Mouse (Mus musculus) midbrain, embryonic 15.5 days (tissue): ENCODE measurements around the gene Hs3st3a1. TPM values are rescaled to one million over a fixed set of nuclear protein-coding genes. Genes with fewer than 3 reads are reported as not detected.
A peak's percentile ranks its signal among the peaks of the same experiment; 100 is the strongest.

ENCODE experiments used
- ATAC-seq: fragments of 200-750 bp; cut with Nextera tagmentation; replicated peaks from 2 replicates; pipeline ENCODE4 v1.8.0; 2017; ENCODE audit warnings: moderate TSS enrichment
- H3K27ac ChIP-seq: fragments of 300-500 bp; sonication (generic); 2 replicates; pipeline ENCODE4 v1.5.1; 2015; ENCODE audit warnings: mild to moderate bottlenecking, inconsistent platforms
- H3K27me3 ChIP-seq: fragments of 300-500 bp; sonication (generic); replicated peaks from 2 replicates; pipeline ENCODE4 v1.6.1; 2015; ENCODE audit warnings: inconsistent platforms
- H3K36me3 ChIP-seq: fragments of 300-500 bp; sonication (generic); replicated peaks from 2 replicates; pipeline ENCODE4 v1.6.1; 2015; ENCODE audit warnings: inconsistent platforms
- H3K4me1 ChIP-seq: fragments of 300-500 bp; sonication (generic); 2 replicates; pipeline ENCODE4 v1.6.1; 2015; ENCODE audit warnings: inconsistent platforms
- H3K4me2 ChIP-seq: fragments of 300-500 bp; sonication (generic); 2 replicates; pipeline ENCODE4 v1.6.1; 2015; ENCODE audit warnings: inconsistent platforms, mild to moderate bottlenecking, moderate library complexity
- H3K4me3 ChIP-seq: fragments of 300-500 bp; sonication (generic); 2 replicates; pipeline ENCODE4 v1.5.1; 2015; ENCODE audit warnings: mild to moderate bottlenecking, inconsistent platforms
- H3K9ac ChIP-seq: fragments of 300-500 bp; sonication (generic); 2 replicates; pipeline ENCODE4 v1.6.1; 2015; ENCODE audit warnings: mild to moderate bottlenecking, inconsistent platforms
- H3K9me3 ChIP-seq: fragments of 300-500 bp; sonication (generic); 2 replicates; pipeline ENCODE4 v1.6.1; 2016; ENCODE audit warnings: inconsistent platforms
- WGBS: fragments of 180-500 bp; shearing (Covaris S2); methylation state at CpG from one replicate; pipeline ENCODE4 v1.1.7; 2015; ENCODE audit warnings: mixed read lengths; 5-methylcytosine and 5-hydroxymethylcytosine counted together
- polyA plus RNA-seq: library from polyadenylated mRNA; unstranded; fragments of >200 nt; fragmentation: Nextera tagmentation; extraction: Ambion mirVana; gene quantifications from 2 replicates; pipeline ENCODE4 v1.2.1, GENCODE M21; 2015

The Hs3st3a1 gene
- polyA plus RNA-seq, 1 experiment from 2014 or later = 1.8 TPM

DNA sequence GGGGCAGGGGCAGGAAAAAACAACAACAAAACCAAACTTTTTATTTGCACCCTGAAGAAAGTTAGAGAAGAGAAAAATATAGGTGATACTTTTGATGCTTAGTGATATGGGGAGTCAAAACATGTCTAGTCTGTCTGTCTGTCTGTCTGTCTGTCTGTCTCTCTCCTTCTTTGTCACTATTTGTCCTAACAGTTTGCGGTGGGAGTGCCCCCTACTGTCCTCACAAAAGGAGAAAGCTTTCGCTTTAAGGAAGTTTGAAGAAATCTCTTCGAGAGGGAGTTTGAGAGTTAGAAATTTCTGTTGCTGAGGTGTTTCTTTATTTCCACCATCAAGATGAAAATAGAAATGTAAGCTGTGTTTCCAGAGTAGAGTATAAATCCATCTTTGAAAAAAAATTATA is 3.8 kb downstream of the Hs3st3a1 start:
- H3K36me3 ChIP-seq = no peaks in the 10 kb centered on the region
- H3K27ac ChIP-seq = no peak overlapping the region
- H3K9me3 ChIP-seq = no peaks in the 10 kb centered on the region
- H3K4me1 ChIP-seq = peaks cover 26% of the 10 kb centered on the region
- no peak for ATAC-seq
- H3K9ac ChIP-seq = no peak overlapping the region
- H3K4me2 ChIP-seq = no peak overlapping the region
- H3K27me3 ChIP-seq = peaks cover 7% of the 10 kb centered on the region
- 17% methylated on average over 3 of the region's 3 CpGs for WGBS
- H3K4me3 ChIP-seq = no peak overlapping the region

DNA sequence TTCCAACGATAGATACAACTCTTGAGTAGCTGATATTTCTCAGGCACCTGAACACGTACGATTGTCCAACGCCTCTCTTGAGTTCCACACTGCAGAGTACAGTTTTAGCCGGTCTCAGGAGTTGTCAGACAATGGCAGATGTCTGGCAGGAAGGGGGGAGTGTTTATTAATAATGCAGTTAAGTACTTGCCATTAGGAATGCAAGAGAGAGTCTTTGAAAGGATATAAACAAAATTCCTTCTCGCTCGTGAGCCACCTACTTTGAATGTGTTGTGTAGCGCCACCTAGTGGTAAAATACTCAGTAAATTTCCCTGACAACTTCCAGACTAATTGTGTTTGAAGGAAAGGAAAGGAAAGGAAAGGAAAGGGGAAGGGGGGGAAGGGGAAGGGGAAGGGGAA is 7.0 kb downstream of the Hs3st3a1 start:
- Histone ChIP-seq H3K27me3 (peaks cover 7% of the 10 kb centered on the region), H3K36me3 (no peaks in the 10 kb centered on the region), H3K4me3 (0 out of 2 replicates have a peak overlapping the region, but pooled peaks have one; percentile 8), H3K4me2 (peak overlapping the region; percentile 32), H3K27ac (no peak overlapping the region), H3K9me3 (no peaks in the 10 kb centered on the region), H3K9ac (no peak overlapping the region), H3K4me1 (peaks cover 4% of the 10 kb centered on the region; the same call in 1 of the 2 replicates)
- 28% methylated on average over 8 of the region's 8 CpGs for WGBS
- no peak for ATAC-seq

DNA sequence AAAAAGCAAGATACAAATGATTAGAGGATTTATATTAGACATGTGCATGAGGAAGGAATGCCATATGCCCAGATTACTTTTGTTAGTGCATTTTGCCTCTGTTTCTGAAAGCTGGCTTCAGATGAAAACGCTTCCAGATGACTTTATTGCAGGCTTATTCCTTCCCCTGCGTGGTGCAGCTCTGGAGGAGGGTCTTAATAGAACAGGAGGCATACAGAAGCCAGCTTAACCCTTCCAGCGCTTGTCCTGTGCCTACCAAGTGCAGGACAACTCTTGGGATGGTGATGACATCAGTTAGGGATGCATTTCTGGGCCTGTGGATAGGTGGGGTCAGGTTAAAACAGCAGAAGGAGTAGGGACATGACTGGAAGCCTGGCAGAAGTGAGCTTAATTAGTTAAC is 7.6 kb downstream of the Hs3st3a1 start:
- H3K9ac ChIP-seq = no peak overlapping the region
- H3K27ac ChIP-seq = no peak overlapping the region
- H3K4me3 ChIP-seq = no peak overlapping the region
- peaks cover 4% of the 10 kb centered on the region; the same call in 1 of the 2 replicates for H3K4me1 ChIP-seq
- H3K9me3 ChIP-seq = no peaks in the 10 kb centered on the region
- H3K4me2 ChIP-seq = no peak overlapping the region
- peaks cover 5% of the 10 kb centered on the region for H3K27me3 ChIP-seq
- 47% methylated on average over 3 of the region's 3 CpGs for WGBS
- no peak for ATAC-seq
- H3K36me3 ChIP-seq = no peaks in the 10 kb centered on the region

DNA sequence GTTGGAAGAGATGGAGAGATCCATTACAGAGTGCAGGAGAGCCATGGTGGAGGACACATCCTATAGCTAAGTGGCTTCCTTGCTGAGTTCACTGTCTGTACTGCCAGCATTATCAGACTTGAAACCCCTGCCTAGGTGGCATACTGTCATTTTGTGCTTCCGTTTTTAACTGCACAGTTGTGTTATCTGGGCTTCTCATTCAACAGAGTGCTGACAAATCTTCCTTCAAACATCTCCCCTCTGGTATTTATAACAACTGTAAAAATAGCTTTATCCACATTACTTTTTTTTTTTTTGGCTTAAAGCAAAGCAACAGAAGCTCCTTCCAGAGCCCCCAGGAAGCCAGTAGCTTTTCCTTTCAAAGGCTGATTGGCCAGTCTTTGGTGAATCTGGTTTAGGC is 10.1 kb downstream of the Hs3st3a1 start:
- no peaks in the 10 kb centered on the region for H3K9me3 ChIP-seq
- 91% methylated on average over 1 of the region's 1 CpGs for WGBS
- H3K27me3 ChIP-seq = no peaks in the 10 kb centered on the region
- H3K4me1 ChIP-seq = peaks cover 4% of the 10 kb centered on the region; the same call in 1 of the 2 replicates
- H3K4me2 ChIP-seq = no peak overlapping the region
- H3K9ac ChIP-seq = no peak overlapping the region
- no peak overlapping the region for H3K27ac ChIP-seq
- no peaks in the 10 kb centered on the region for H3K36me3 ChIP-seq
- ATAC-seq = no peak
- H3K4me3 ChIP-seq = no peak overlapping the region

- H3K4me2 ChIP-seq = no peak overlapping the region
- H3K4me1 ChIP-seq = no peaks in the 10 kb centered on the region
- no peak for ATAC-seq
- no peak overlapping the region for H3K27ac ChIP-seq
- no peaks in the 10 kb centered on the region for H3K36me3 ChIP-seq
- WGBS = 71% methylated on average over 9 of the region's 9 CpGs
- H3K27me3 ChIP-seq = no peaks in the 10 kb centered on the region
- no peak overlapping the region for H3K4me3 ChIP-seq
- H3K9me3 ChIP-seq = no peaks in the 10 kb centered on the region
- H3K9ac ChIP-seq = no peak overlapping the region
Measured at GRCm38 (mm10) chr11:64448586-64449315, 13.6 kb downstream of the Hs3st3a1 start.

DNA sequence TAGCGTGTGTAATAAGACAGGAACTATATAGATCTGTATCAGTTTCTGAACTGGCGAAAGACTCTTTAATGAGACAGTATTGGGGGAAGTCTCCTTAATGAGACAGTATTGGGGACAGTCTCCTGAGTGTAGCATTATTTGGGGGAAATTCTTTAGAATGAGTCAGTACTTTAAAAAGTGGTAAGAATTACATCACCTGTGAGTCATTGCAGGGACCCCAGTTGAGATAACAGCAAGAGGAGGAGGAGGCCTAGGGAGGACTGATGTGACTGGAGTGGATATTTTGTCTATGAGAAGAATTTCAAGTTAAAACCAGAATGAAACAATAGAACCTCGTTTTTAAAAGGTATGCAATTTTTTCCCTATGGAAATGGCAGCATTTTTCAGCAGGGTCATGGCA is 26.6 kb downstream of the Hs3st3a1 start:
- no peak overlapping the region for H3K9ac ChIP-seq
- no peaks in the 10 kb centered on the region for H3K27me3 ChIP-seq
- no peaks in the 10 kb centered on the region for H3K36me3 ChIP-seq
- H3K4me2 ChIP-seq = no peak overlapping the region
- no peak overlapping the region for H3K4me3 ChIP-seq
- no peaks in the 10 kb centered on the region for H3K9me3 ChIP-seq
- WGBS = 84% methylated on average over 3 of the region's 3 CpGs
- no peak for ATAC-seq
- no peak overlapping the region for H3K27ac ChIP-seq
- no peaks in the 10 kb centered on the region for H3K4me1 ChIP-seq

DNA sequence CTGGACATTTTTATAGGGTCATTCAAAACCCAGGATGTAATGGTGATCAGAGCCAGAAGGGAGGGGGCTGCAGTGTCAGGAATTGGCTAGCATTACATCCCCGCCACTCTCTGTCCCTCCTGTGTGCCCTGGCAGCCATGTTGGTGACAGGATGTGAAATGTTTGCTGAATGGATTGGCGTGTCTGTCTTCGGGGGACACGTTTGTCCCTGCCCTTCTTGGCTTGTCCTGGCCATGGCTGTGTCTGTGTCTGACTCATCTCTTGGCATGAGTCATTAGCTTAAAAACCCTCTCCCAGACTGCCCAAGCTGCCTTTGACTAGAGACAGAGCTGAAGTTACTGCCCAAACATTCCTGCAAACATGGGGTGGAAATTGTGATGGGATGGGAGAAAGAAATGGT is 33.6 kb downstream of the Hs3st3a1 start:
- Histone ChIP-seq H3K27ac (no peak overlapping the region), H3K4me2 (no peak overlapping the region), H3K4me1 (no peaks in the 10 kb centered on the region), H3K9ac (no peak overlapping the region), H3K9me3 (no peaks in the 10 kb centered on the region), H3K27me3 (no peaks in the 10 kb centered on the region), H3K36me3 (no peaks in the 10 kb centered on the region), H3K4me3 (no peak overlapping the region)
- WGBS = 76% methylated on average over 4 of the region's 4 CpGs
- no peak for ATAC-seq

GRCm38 (mm10) chr11:64470689-64471088 is 35.6 kb downstream of the Hs3st3a1 start:
- Histone ChIP-seq H3K9ac (no peak overlapping the region), H3K27ac (no peak overlapping the region), H3K4me2 (no peak overlapping the region), H3K36me3 (no peaks in the 10 kb centered on the region), H3K27me3 (no peaks in the 10 kb centered on the region), H3K4me3 (no peak overlapping the region), H3K9me3 (no peaks in the 10 kb centered on the region), H3K4me1 (no peaks in the 10 kb centered on the region)
- ATAC-seq = no peak

GRCm38 (mm10) chr11:64473679-64474078 is 38.5 kb downstream of the Hs3st3a1 start:
- WGBS = 87% methylated on average over 3 of the region's 3 CpGs
- no peak overlapping the region for H3K4me2 ChIP-seq
- H3K9ac ChIP-seq = no peak overlapping the region
- H3K36me3 ChIP-seq = no peaks in the 10 kb centered on the region
- no peaks in the 10 kb centered on the region for H3K27me3 ChIP-seq
- no peaks in the 10 kb centered on the region for H3K4me1 ChIP-seq
- H3K9me3 ChIP-seq = no peaks in the 10 kb centered on the region
- no peak overlapping the region for H3K27ac ChIP-seq
- ATAC-seq = no peak
- no peak overlapping the region for H3K4me3 ChIP-seq

DNA sequence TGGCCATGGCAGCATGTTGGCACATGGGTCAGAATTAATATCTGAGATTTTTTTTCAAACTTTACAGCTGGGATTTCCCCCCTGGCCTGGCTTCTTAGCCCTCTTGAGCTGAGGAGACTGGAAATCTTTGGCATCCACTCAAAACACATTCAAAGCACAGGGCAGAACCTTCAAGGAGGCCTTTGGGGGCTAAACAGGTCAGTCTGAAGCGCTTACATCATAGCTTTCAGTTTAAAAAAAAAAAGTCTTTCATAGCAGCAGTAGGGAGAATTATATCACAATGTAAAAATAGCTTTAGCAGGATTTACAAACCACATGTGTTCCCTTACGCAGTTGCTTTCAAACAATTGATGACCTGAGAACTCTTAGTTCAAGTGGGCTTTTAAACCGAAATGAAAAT is 46.3 kb downstream of the Hs3st3a1 start:
- Histone ChIP-seq H3K27me3 (no peaks in the 10 kb centered on the region), H3K4me2 (no peak overlapping the region), H3K4me1 (peaks cover 7% of the 10 kb centered on the region), H3K27ac (no peak overlapping the region), H3K9me3 (no peaks in the 10 kb centered on the region), H3K4me3 (no peak overlapping the region), H3K36me3 (no peaks in the 10 kb centered on the region), H3K9ac (no peak overlapping the region)
- ATAC-seq = no peak
- 82% methylated on average over 3 of the region's 3 CpGs for WGBS

GRCm38 (mm10) chr11:64489587-64490433 is 54.7 kb downstream of the Hs3st3a1 start:
- H3K9ac ChIP-seq = no peak overlapping the region

DNA sequence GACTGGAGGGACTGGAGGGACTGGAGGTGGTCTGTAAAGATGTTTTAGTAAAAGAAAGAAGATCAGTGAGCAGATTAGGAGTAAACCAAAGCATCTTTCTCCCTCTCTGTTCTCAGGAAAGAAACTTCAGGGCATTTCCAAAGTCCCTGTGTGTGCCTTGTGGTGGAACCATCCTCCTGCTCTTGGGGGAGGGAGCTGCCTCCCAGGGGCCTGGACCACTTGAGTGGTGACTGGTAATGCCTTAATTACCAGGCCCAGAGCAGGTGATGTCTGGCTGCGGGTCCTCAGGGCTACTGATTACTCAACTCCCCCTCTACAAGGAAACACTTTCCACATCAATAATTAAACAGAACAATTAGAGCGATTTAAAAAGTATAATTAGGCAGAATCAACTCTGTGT is 59.3 kb downstream of the Hs3st3a1 start:
- Histone ChIP-seq H3K27me3 (no peaks in the 10 kb centered on the region), H3K4me2 (no peak overlapping the region), H3K9me3 (no peaks in the 10 kb centered on the region), H3K4me1 (peaks cover 10% of the 10 kb centered on the region), H3K4me3 (no peak overlapping the region), H3K27ac (no peak overlapping the region), H3K36me3 (no peaks in the 10 kb centered on the region), H3K9ac (no peak overlapping the region)
- 46% methylated on average over 2 of the region's 2 CpGs for WGBS
- no peak for ATAC-seq

More at GRCm38 (mm10) chr11:64489587-64490433, 54.7 kb downstream of the Hs3st3a1 start:
- Histone ChIP-seq H3K4me3 (no peak overlapping the region), H3K27ac (peak overlapping the region; percentile 39; the same call in 1 of the 2 replicates), H3K9me3 (no peaks in the 10 kb centered on the region), H3K4me1 (peaks cover 28% of the 10 kb centered on the region), H3K27me3 (no peaks in the 10 kb centered on the region), H3K36me3 (no peaks in the 10 kb centered on the region), H3K4me2 (peak overlapping the region; percentile 18; the same call in 1 of the 2 replicates)
- ATAC-seq = peak; percentile 48; the same call in 1 of the 2 replicates
- 15% methylated on average over 9 of the region's 9 CpGs for WGBS
